Mouse (Mus musculus) hindbrain, embryonic 16.5 days (tissue): ENCODE measurements around the gene Gm17660. TPM values are rescaled to one million over a fixed set of nuclear protein-coding genes. Genes with fewer than 3 reads are reported as not detected.

ENCODE experiments used
- ATAC-seq: fragments of 200-750 bp; cut with Nextera tagmentation; 2 replicates; pipeline ENCODE4 v1.8.0; 2017; ENCODE audit warnings: moderate TSS enrichment, moderate library complexity
- H3K27ac ChIP-seq: fragments of 300-500 bp; sonication (generic); 2 replicates; pipeline ENCODE4 v1.5.1; 2014; ENCODE audit warnings: low read depth, mild to moderate bottlenecking, control low read depth, low read length, moderate library complexity
- H3K27me3 ChIP-seq: fragments of 300-500 bp; sonication (generic); replicated peaks from 2 replicates; pipeline ENCODE4 v1.6.1; 2014; ENCODE audit warnings: low read length; ENCODE audit not compliant: control insufficient read depth, insufficient read depth
- H3K36me3 ChIP-seq: fragments of 300-500 bp; sonication (generic); 2 replicates; pipeline ENCODE4 v1.6.1; 2014; ENCODE audit warnings: mild to moderate bottlenecking, low read length, moderate library complexity, mixed read lengths; ENCODE audit not compliant: control insufficient read depth, insufficient read depth
- H3K4me1 ChIP-seq: fragments of 300-500 bp; sonication (generic); 2 replicates; pipeline ENCODE4 v1.6.1; 2014; ENCODE audit warnings: low read depth, low read length; ENCODE audit not compliant: control insufficient read depth, insufficient read depth
- H3K4me2 ChIP-seq: fragments of 300-500 bp; sonication (generic); 2 replicates; pipeline ENCODE4 v1.6.1; 2014; ENCODE audit warnings: mild to moderate bottlenecking, low read length, control low read depth, moderate library complexity
- H3K4me3 ChIP-seq: fragments of 300-500 bp; sonication (generic); 2 replicates; pipeline ENCODE4 v1.5.1; 2014; ENCODE audit warnings: mild to moderate bottlenecking, low read length, control low read depth, moderate library complexity
- H3K9ac ChIP-seq: fragments of 300-500 bp; sonication (generic); 2 replicates; pipeline ENCODE4 v1.6.1; 2014; ENCODE audit warnings: low read depth, mild to moderate bottlenecking, control low read depth, low read length, moderate library complexity
- H3K9me3 ChIP-seq: fragments of 300-500 bp; sonication (generic); 2 replicates; pipeline ENCODE4 v1.6.1; 2014; ENCODE audit warnings: mild to moderate bottlenecking, low read length, moderate library complexity; ENCODE audit not compliant: control insufficient read depth
- WGBS: fragments of 180-500 bp; shearing (Covaris S2); extraction: QIAGEN DNeasy Blood & Tissue Kit; methylation state at CpG from one replicate; pipeline ENCODE4 v1.1.7; 2014; 5-methylcytosine and 5-hydroxymethylcytosine counted together
- polyA plus RNA-seq: library from polyadenylated mRNA; unstranded; fragments of >200 nt; fragmentation: Nextera tagmentation; extraction: Ambion mirVana; gene quantifications from 2 replicates; pipeline ENCODE4 v1.2.1, GENCODE M21; 2015

The Gm17660 gene
- polyA plus RNA-seq, 1 experiment from 2014 or later = 0.44 TPM

GRCm38 (mm10) chr5:104052956-104053355, 24.5 kb downstream of the Gm17660 start:
- no peak overlapping the region for H3K4me3 ChIP-seq
- ATAC-seq = no peak
- peaks cover 16% of the 10 kb centered on the region for H3K36me3 ChIP-seq
- no peak overlapping the region for H3K27ac ChIP-seq
- H3K9ac ChIP-seq = no peak overlapping the region
- WGBS = 64% methylated on average over 8 of the region's 8 CpGs
- peaks cover 4% of the 10 kb centered on the region for H3K4me1 ChIP-seq
- no peak overlapping the region for H3K4me2 ChIP-seq
- H3K9me3 ChIP-seq = no peaks in the 10 kb centered on the region
- no peaks in the 10 kb centered on the region for H3K27me3 ChIP-seq

- Histone ChIP-seq H3K9ac (no peak overlapping the region), H3K4me1 (peaks cover 14% of the 10 kb centered on the region), H3K4me3 (peak overlapping the region; percentile 66; the same call in 1 of the 2 replicates), H3K27me3 (no peaks in the 10 kb centered on the region), H3K36me3 (peaks cover 16% of the 10 kb centered on the region), H3K27ac (no peak overlapping the region), H3K9me3 (no peaks in the 10 kb centered on the region), H3K4me2 (peak overlapping the region; percentile 86)
- ATAC-seq = no peak
- WGBS = 54% methylated on average over 4 of the region's 4 CpGs
Measured at GRCm38 (mm10) chr5:104048139-104048538, 29.3 kb downstream of the Gm17660 start.

DNA sequence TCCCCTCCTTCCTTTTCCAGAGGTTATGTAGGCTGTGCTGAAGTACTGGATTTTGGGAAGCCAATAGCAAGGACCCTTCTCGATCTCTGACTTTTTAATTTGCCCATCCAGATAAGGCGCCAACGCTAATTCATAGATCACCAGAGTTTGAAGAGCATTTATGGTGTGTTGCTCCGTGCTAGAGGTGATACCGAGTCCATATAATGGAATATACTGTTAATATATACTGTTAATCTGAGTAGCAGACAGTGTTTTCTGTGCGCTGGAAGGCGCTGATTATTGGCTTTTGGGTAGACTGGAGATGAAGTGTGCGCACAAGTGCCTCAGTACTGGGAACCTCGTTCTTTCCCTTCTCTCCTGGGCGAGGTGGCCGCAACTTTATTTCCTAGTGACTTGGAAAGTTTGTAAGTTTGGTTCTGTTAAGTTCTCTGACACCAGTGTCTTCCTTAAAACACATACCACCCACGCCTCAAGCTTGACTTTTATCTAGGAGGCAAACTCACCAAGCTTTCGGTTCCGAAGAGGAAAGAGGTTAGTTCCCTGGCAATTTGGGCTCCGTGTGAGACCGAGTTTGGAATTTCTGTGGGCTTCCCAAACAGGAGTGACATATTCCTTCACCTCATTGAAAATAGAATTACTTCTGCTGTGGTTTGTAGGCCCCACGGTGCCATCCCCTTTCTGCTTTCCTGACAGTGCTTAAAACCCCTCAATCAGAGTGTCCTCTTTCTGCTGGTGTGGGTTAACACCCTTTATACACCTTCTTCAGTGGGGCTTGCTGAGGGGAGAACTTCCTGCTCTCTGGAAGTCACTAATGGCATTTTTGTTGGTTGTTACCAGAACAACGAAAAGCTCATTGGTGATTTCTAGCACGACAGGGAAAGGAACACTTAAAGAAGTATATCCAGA, 30.0 kb downstream of the Gm17660 start:
- H3K4me3 ChIP-seq = peak overlapping the region; percentile 66
- no peaks in the 10 kb centered on the region for H3K27me3 ChIP-seq
- peak overlapping the region; percentile 91 for H3K9ac ChIP-seq
- H3K4me2 ChIP-seq = peak overlapping the region; percentile 86
- peak; percentile 10 for ATAC-seq
- 6% methylated on average over 19 of the region's 19 CpGs for WGBS
- H3K9me3 ChIP-seq = no peaks in the 10 kb centered on the region
- H3K4me1 ChIP-seq = peaks cover 14% of the 10 kb centered on the region
- H3K36me3 ChIP-seq = peaks cover 14% of the 10 kb centered on the region
- H3K27ac ChIP-seq = peak overlapping the region; percentile 84

GRCm38 (mm10) chr5:104046256-104047199, 30.9 kb downstream of the Gm17660 start, which contains the start of gene Nudt9:
Gene Nudt9, plus strand, starts transcription at chr5:104046306.
- peaks cover 7% of the 10 kb centered on the region for H3K36me3 ChIP-seq
- WGBS = 5% methylated on average over 81 of the region's 90 CpGs
- H3K9me3 ChIP-seq = no peaks in the 10 kb centered on the region
- peaks cover 14% of the 10 kb centered on the region for H3K4me1 ChIP-seq
- H3K4me2 ChIP-seq = peak within 1 kb of the TSS; percentile 86
- peak within 1 kb of the TSS; percentile 91 for H3K9ac ChIP-seq
- H3K27me3 ChIP-seq = no peaks in the 10 kb centered on the region
- H3K27ac ChIP-seq = peak within 1 kb of the TSS; percentile 84
- peak within 1 kb of the TSS; percentile 66 for H3K4me3 ChIP-seq
- peak; percentile 99 for ATAC-seq

GRCm38 (mm10) chr5:104043704-104044103, 33.7 kb downstream of the Gm17660 start:
- 55% methylated on average over 2 of the region's 2 CpGs for WGBS
- Histone ChIP-seq H3K9ac (no peak overlapping the region), H3K36me3 (no peaks in the 10 kb centered on the region)

GRCm38 (mm10) chr5:104042906-104043305, 34.5 kb downstream of the Gm17660 start:
- Histone ChIP-seq H3K9ac (no peak overlapping the region), H3K36me3 (no peaks in the 10 kb centered on the region), H3K9me3 (no peaks in the 10 kb centered on the region), H3K27ac (no peak overlapping the region), H3K4me1 (peaks cover 9% of the 10 kb centered on the region), H3K4me3 (no peak overlapping the region), H3K4me2 (no peak overlapping the region), H3K27me3 (no peaks in the 10 kb centered on the region)
- WGBS = 95% methylated on average over 2 of the region's 2 CpGs
- no peak for ATAC-seq

More at GRCm38 (mm10) chr5:104043704-104044103, 33.7 kb downstream of the Gm17660 start:
- H3K27me3 ChIP-seq = no peaks in the 10 kb centered on the region
- no peak overlapping the region for H3K4me2 ChIP-seq
- no peaks in the 10 kb centered on the region for H3K9me3 ChIP-seq
- peaks cover 14% of the 10 kb centered on the region for H3K4me1 ChIP-seq
- no peak for ATAC-seq
- H3K27ac ChIP-seq = no peak overlapping the region
- no peak overlapping the region for H3K4me3 ChIP-seq

GRCm38 (mm10) chr5:104039154-104039932, 38.1 kb downstream of the Gm17660 start:
- WGBS = 70% methylated on average over 6 of the region's 6 CpGs
- H3K27me3 ChIP-seq = no peaks in the 10 kb centered on the region
- no peak overlapping the region for H3K27ac ChIP-seq
- no peak overlapping the region for H3K9ac ChIP-seq
- no peaks in the 10 kb centered on the region for H3K36me3 ChIP-seq
- H3K4me3 ChIP-seq = no peak overlapping the region
- H3K4me2 ChIP-seq = no peak overlapping the region
- H3K9me3 ChIP-seq = no peaks in the 10 kb centered on the region
- H3K4me1 ChIP-seq = no peaks in the 10 kb centered on the region
- ATAC-seq = 0 out of 2 replicates have a peak, but pooled peaks have one; percentile 54

DNA sequence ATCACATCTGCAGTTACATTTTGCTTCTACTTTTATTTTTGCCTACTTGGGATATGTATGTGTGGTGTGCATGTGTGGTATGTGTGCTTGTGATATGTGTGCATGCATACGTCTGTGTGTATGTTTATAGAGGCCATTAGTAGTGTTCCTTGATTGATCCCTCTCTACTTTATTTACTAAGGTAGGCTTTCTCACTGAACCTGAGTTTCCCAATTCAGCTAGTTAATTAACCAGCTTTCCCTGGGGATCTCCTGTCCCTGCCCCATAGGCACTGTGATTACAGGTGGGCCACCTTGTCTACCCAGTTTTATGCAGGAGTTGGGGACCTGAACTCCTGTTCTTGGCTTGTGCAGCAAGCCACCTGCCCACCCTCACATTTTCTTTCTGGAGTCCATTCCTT, 40.7 kb downstream of the Gm17660 start:
- WGBS = 100% methylated on average over 1 of the region's 1 CpGs
- Histone ChIP-seq H3K9me3 (no peaks in the 10 kb centered on the region), H3K36me3 (no peaks in the 10 kb centered on the region), H3K9ac (no peak overlapping the region), H3K27me3 (no peaks in the 10 kb centered on the region), H3K4me3 (no peak overlapping the region), H3K27ac (no peak overlapping the region), H3K4me2 (no peak overlapping the region), H3K4me1 (no peaks in the 10 kb centered on the region)
- ATAC-seq = no peak
